Mouse (Mus musculus): Measurements from ENCODE around the gene Tmc8. TPM values are rescaled to one million over a fixed set of nuclear protein-coding genes. Genes with fewer than 3 reads are reported as not detected.

The Tmc8 gene
- polyA plus RNA-seq, 1 experiment from 2014 or later = 0.86 TPM

GRCm38 (mm10) chr11:117777111-117777510 lies 4.8 kb upstream of the Tmc8 start:
- Histone ChIP-seq H3K4me3 (ENCODE audit: low read depth, low read length) (no peak overlapping the region), H3K4me1 (replicated peaks; ENCODE audit: control insufficient read depth, insufficient read depth, low read length) (peaks cover 15% of the 10 kb centered on the region), H3K9me3 (ENCODE audit: control insufficient read depth, low read length) (no peaks in the 10 kb centered on the region), H3K9ac (ENCODE audit: low read depth, low read length) (no peak overlapping the region), H3K27ac (ENCODE audit: low read depth, low read length) (no peak overlapping the region), H3K4me2 (replicated peaks; ENCODE audit: low read depth, low read length) (no peak overlapping the region), H3K36me3 (ENCODE audit: control insufficient read depth, insufficient read depth, low read length) (no peaks in the 10 kb centered on the region), H3K27me3 (ENCODE audit: control insufficient read depth, insufficient read depth, low read length) (peaks cover 20% of the 10 kb centered on the region)
- WGBS = 91% methylated on average over 5 of the region's 5 CpGs
- no peak for DNase-seq (ENCODE audit: low spot score)
- no peak for ATAC-seq (ENCODE audit: low FRiP score)

DNA sequence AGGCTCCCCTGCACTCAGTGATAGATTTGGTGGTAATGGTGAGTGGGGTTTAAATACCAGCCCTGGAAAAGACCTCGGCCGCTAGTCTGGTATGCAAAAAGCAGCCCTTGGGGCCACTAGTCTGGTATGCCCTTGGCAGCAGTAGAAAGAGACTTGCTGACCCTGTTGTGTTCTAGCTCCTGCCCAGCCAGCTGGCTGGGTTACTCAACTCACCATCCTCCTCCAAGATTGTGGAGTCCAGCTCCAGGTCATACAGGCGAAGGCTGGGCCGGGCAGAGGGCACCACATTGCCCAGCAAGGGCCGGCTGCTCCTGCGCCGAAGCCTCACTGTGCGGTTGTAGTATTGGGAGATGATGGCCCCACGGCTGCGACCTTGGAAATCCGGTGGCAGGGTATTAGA lies 3.8 kb upstream of the Tmc8 start:
- no peak overlapping the region for H3K9ac ChIP-seq (ENCODE audit: low read depth, low read length)
- no peak overlapping the region for H3K27ac ChIP-seq (ENCODE audit: low read depth, low read length)
- H3K27me3 ChIP-seq (ENCODE audit: control insufficient read depth, insufficient read depth, low read length) = peaks cover 27% of the 10 kb centered on the region
- H3K4me1 ChIP-seq (replicated peaks; ENCODE audit: control insufficient read depth, insufficient read depth, low read length) = peaks cover 17% of the 10 kb centered on the region
- H3K36me3 ChIP-seq (ENCODE audit: control insufficient read depth, insufficient read depth, low read length) = no peaks in the 10 kb centered on the region
- ATAC-seq (ENCODE audit: low FRiP score) (no peak), DNase-seq (ENCODE audit: low spot score) (no peak)
- no peak overlapping the region for H3K4me2 ChIP-seq (replicated peaks; ENCODE audit: low read depth, low read length)
- WGBS = 93% methylated on average over 11 of the region's 11 CpGs
- no peak overlapping the region for H3K4me3 ChIP-seq (ENCODE audit: low read depth, low read length)
- H3K9me3 ChIP-seq (ENCODE audit: control insufficient read depth, low read length) = no peaks in the 10 kb centered on the region

DNA sequence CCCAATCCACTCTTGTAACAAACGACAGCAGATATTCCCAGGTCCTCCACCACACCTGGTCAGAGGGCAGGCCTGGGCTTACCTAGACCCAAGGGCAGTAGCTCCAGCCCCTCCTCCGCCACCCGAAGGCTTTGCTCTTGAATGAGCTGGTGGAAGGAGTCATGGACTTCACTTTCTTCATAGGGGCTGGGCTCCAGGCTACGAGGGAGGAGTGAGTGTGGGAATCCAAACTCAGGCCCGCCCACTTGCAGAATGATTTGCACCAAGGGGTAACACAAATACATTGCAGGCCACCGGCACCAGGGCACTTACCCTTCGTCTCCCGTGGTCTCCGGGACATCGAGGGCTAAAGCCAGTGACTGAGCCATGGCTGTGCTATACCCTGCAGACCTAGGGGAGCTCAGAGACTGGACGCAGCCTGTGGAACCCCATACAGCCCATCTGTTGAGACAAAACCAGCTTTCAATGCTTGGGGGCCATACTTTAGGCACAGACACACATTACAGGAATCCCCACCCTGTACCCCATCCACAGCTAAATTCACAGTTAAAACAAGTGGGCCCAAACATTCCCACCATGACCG lies 2.9 kb upstream of the Tmc8 start:
- Histone ChIP-seq H3K27ac (ENCODE audit: low read depth, low read length) (peak overlapping the region; percentile 78), H3K27me3 (ENCODE audit: control insufficient read depth, insufficient read depth, low read length) (peaks cover 33% of the 10 kb centered on the region), H3K36me3 (ENCODE audit: control insufficient read depth, insufficient read depth, low read length) (no peaks in the 10 kb centered on the region), H3K4me1 (replicated peaks; ENCODE audit: control insufficient read depth, insufficient read depth, low read length) (peaks cover 18% of the 10 kb centered on the region), H3K9me3 (ENCODE audit: control insufficient read depth, low read length) (no peaks in the 10 kb centered on the region), H3K4me2 (replicated peaks; ENCODE audit: low read depth, low read length) (peak overlapping the region; percentile 75), H3K4me3 (ENCODE audit: low read depth, low read length) (peak overlapping the region; percentile 34), H3K9ac (ENCODE audit: low read depth, low read length) (peak overlapping the region; percentile 4; the same call in 1 of the 2 replicates)
- 65% methylated on average over 12 of the region's 12 CpGs for WGBS
- DNase-seq (ENCODE audit: low spot score) (no peak), ATAC-seq (ENCODE audit: low FRiP score) (no peak)

GRCm38 (mm10) chr11:117779434-117780198 lies 2.3 kb upstream of the Tmc8 start:
- H3K27ac ChIP-seq (ENCODE audit: low read depth, low read length) = peak overlapping the region; percentile 78
- peaks cover 37% of the 10 kb centered on the region for H3K27me3 ChIP-seq (ENCODE audit: control insufficient read depth, insufficient read depth, low read length)
- H3K4me1 ChIP-seq (replicated peaks; ENCODE audit: control insufficient read depth, insufficient read depth, low read length) = peaks cover 18% of the 10 kb centered on the region
- peak; percentile 79 for DNase-seq (ENCODE audit: low spot score)
- H3K4me2 ChIP-seq (replicated peaks; ENCODE audit: low read depth, low read length) = peak overlapping the region; percentile 75
- ATAC-seq (ENCODE audit: low FRiP score) = peak; percentile 36; the same call in 1 of the 2 replicates
- H3K9me3 ChIP-seq (ENCODE audit: control insufficient read depth, low read length) = no peaks in the 10 kb centered on the region
- WGBS = 5% methylated on average over 35 of the region's 38 CpGs
- H3K9ac ChIP-seq (ENCODE audit: low read depth, low read length) = peak overlapping the region; percentile 68
- no peaks in the 10 kb centered on the region for H3K36me3 ChIP-seq (ENCODE audit: control insufficient read depth, insufficient read depth, low read length)
- peak overlapping the region; percentile 34 for H3K4me3 ChIP-seq (ENCODE audit: low read depth, low read length)

DNA sequence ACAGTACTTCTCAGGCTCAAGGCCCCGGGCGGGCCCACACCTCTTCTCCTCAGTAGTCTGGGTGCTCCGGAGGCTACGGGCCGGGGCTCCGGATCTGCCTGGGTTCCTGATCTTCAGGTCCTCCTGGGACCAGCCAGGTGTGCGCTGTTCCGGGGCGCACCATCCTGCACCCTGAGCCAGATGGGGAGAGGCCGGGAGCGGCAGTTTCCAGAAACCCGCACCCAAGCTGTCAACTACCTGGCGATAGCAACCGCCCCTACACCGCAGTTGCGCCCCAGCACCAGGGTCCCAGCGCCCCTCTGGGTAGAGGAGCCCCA lies 1.7 kb upstream of the Tmc8 start:
- ATAC-seq (ENCODE audit: low FRiP score) (0 out of 2 replicates have a peak, but pooled peaks have one; percentile 15), DNase-seq (ENCODE audit: low spot score) (no peak)
- H3K27me3 ChIP-seq (ENCODE audit: control insufficient read depth, insufficient read depth, low read length) = peaks cover 38% of the 10 kb centered on the region
- 1% methylated on average over 17 of the region's 17 CpGs for WGBS
- no peaks in the 10 kb centered on the region for H3K9me3 ChIP-seq (ENCODE audit: control insufficient read depth, low read length)
- H3K4me3 ChIP-seq (ENCODE audit: low read depth, low read length) = peak overlapping the region; percentile 34
- peak overlapping the region; percentile 68 for H3K9ac ChIP-seq (ENCODE audit: low read depth, low read length)
- H3K27ac ChIP-seq (ENCODE audit: low read depth, low read length) = peak overlapping the region; percentile 78
- H3K4me1 ChIP-seq (replicated peaks; ENCODE audit: control insufficient read depth, insufficient read depth, low read length) = peaks cover 18% of the 10 kb centered on the region
- peak overlapping the region; percentile 75 for H3K4me2 ChIP-seq (replicated peaks; ENCODE audit: low read depth, low read length)
- no peaks in the 10 kb centered on the region for H3K36me3 ChIP-seq (ENCODE audit: control insufficient read depth, insufficient read depth, low read length)

DNA sequence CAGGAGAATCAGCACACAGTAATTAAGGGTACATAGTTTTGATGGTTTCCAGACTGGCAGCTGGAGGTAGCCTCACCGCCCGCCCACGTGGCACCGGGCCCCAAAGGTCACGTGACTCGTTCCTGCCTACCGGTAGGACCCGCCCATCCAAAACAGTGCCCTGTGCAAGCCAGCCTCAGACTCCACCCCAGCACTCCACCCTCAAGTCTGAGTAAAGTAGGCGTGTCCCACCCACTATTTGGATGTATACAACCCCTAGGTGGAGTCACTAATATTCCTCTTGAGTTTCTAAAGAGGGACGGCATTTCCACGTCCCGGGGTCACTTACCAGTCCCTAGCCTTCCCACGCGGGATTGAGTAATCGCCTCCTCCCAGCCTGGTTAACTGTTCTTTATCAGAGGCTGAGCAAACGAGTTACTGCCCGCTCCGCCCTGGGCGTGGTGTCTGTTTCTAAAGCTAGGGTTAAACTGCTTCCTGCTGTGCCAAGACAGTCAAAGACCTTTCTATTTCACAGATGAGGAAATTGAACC lies 1.2 kb upstream of the Tmc8 start:
- peaks cover 18% of the 10 kb centered on the region for H3K4me1 ChIP-seq (replicated peaks; ENCODE audit: control insufficient read depth, insufficient read depth, low read length)
- H3K36me3 ChIP-seq (ENCODE audit: control insufficient read depth, insufficient read depth, low read length) = no peaks in the 10 kb centered on the region
- H3K27ac ChIP-seq (ENCODE audit: low read depth, low read length) = no peak overlapping the region
- peaks cover 38% of the 10 kb centered on the region for H3K27me3 ChIP-seq (ENCODE audit: control insufficient read depth, insufficient read depth, low read length)
- H3K9ac ChIP-seq (ENCODE audit: low read depth, low read length) = no peak overlapping the region
- peak; percentile 38; the same call in 1 of the 2 replicates for ATAC-seq (ENCODE audit: low FRiP score)
- DNase-seq (ENCODE audit: low spot score) = peak; percentile 72
- peak overlapping the region; percentile 75 for H3K4me2 ChIP-seq (replicated peaks; ENCODE audit: low read depth, low read length)
- H3K4me3 ChIP-seq (ENCODE audit: low read depth, low read length) = peak overlapping the region; percentile 34
- WGBS = 1% methylated on average over 19 of the region's 19 CpGs
- no peaks in the 10 kb centered on the region for H3K9me3 ChIP-seq (ENCODE audit: control insufficient read depth, low read length)

DNA sequence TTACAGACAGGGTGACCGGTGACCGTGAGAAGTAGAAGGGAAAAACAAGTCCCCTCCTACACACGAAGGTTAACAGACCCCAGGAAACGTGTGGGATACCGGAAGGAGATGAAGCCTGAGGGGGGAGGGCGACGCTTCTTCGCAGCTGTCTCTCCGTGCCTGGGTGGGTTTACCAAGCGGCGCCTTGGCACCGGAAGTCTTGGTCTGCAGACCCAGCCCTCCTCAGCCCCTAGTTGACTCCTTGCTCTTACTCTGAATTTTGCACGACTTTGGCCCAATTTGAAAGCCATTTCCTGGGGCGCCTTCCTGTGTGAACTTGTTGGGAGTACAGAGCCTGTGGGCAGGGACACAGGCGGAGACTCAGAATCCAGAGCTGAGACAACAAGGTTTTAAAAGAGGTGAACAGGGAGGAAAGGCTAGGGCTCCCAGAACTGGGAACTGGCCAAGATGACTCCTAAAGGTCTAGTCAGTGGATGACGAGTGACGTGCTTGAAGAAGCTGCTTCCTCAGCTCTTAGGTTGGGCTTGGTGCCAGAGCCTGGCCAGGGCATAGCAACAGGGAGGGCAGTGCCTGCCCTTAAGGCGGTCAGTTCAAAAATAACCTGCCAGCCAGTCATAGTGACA lies 566 bp upstream of the Tmc8 start:
- no peak overlapping the region; the same call in 1 of the 2 replicates for H3K4me3 ChIP-seq (ENCODE audit: low read depth, low read length)
- H3K4me2 ChIP-seq (replicated peaks; ENCODE audit: low read depth, low read length) = peak overlapping the region; percentile 15; the same call in 1 of the 2 replicates
- peak; percentile 32 for DNase-seq (ENCODE audit: low spot score)
- no peak for ATAC-seq (ENCODE audit: low FRiP score)
- H3K27me3 ChIP-seq (ENCODE audit: control insufficient read depth, insufficient read depth, low read length) = peaks cover 38% of the 10 kb centered on the region
- no peak overlapping the region for H3K9ac ChIP-seq (ENCODE audit: low read depth, low read length)
- 25% methylated on average over 18 of the region's 18 CpGs for WGBS
- peak overlapping the region; percentile 47 for H3K27ac ChIP-seq (ENCODE audit: low read depth, low read length)
- H3K9me3 ChIP-seq (ENCODE audit: control insufficient read depth, low read length) = no peaks in the 10 kb centered on the region
- H3K36me3 ChIP-seq (ENCODE audit: control insufficient read depth, insufficient read depth, low read length) = no peaks in the 10 kb centered on the region
- peaks cover 18% of the 10 kb centered on the region for H3K4me1 ChIP-seq (replicated peaks; ENCODE audit: control insufficient read depth, insufficient read depth, low read length)

DNA sequence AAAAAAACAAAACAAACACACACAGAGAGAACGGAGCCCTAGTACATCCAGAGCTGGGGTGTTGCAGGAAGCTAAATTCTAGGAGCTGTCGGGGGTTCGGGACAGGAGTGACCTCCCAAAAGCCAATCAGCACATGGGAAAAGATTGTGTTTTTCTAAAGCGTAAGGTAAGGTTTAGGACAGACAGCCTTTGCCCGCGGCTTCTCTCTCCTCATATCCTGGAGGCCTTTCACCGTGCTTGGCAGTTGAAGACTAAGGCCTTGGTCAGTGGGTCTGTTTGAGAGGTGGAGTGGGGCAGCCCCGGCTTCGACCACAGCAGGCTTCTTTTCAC lies 794 bp downstream of the Tmc8 start:
- ATAC-seq (ENCODE audit: low FRiP score) = no peak
- Histone ChIP-seq H3K4me1 (replicated peaks; ENCODE audit: control insufficient read depth, insufficient read depth, low read length) (peaks cover 18% of the 10 kb centered on the region), H3K36me3 (ENCODE audit: control insufficient read depth, insufficient read depth, low read length) (no peaks in the 10 kb centered on the region), H3K4me3 (ENCODE audit: low read depth, low read length) (peak overlapping the region; percentile 28; the same call in 1 of the 2 replicates), H3K9ac (ENCODE audit: low read depth, low read length) (no peak overlapping the region), H3K27me3 (ENCODE audit: control insufficient read depth, insufficient read depth, low read length) (peaks cover 38% of the 10 kb centered on the region), H3K9me3 (ENCODE audit: control insufficient read depth, low read length) (no peaks in the 10 kb centered on the region), H3K4me2 (replicated peaks; ENCODE audit: low read depth, low read length) (peak overlapping the region; percentile 44), H3K27ac (ENCODE audit: low read depth, low read length) (no peak overlapping the region)
- 51% methylated on average over 9 of the region's 9 CpGs for WGBS
- no peak for DNase-seq (ENCODE audit: low spot score)
